Mouse (Mus musculus) liver, embryonic 14.5 days (tissue): Measurements from ENCODE around the gene Il1r1. TPM values are rescaled to one million over a fixed set of nuclear protein-coding genes. Genes with fewer than 3 reads are reported as not detected.

Source experiments
- ATAC-seq: fragments of 200-750 bp; cut with Nextera tagmentation; 2 replicates; pipeline ENCODE4 v1.8.0; 2017; ENCODE audit warnings: moderate number of reproducible peaks, mild to moderate bottlenecking, moderate library complexity; ENCODE audit not compliant: insufficient read depth
- DNase-seq, 3 experiments: peaks; one replicate each; pipeline ENCODE4 v3.0.0-alpha.2; 2012 to 2013; ENCODE audit warnings: low read depth in 3 of 3, low spot score in 3 of 3
- H3K27ac ChIP-seq: fragments of 300-500 bp; sonication (generic); 2 replicates; pipeline ENCODE4 v1.5.1; 2014; ENCODE audit warnings: moderate library complexity, mild to moderate bottlenecking, control low read depth, inconsistent platforms
- H3K27me3 ChIP-seq: fragments of 300-500 bp; sonication (generic); 2 replicates; pipeline ENCODE4 v1.6.1; 2014; ENCODE audit warnings: mild to moderate bottlenecking, low read length, moderate library complexity; ENCODE audit not compliant: control insufficient read depth, insufficient read depth
- H3K36me3 ChIP-seq: fragments of 300-500 bp; sonication (generic); replicated peaks from 2 replicates; pipeline ENCODE4 v1.6.1; 2014; ENCODE audit warnings: low read depth; ENCODE audit not compliant: control insufficient read depth, insufficient read depth
- H3K4me1 ChIP-seq, 2 experiments: fragments of 200-500 bp in 1 of 2; fragments of 300-500 bp in 1 of 2; sonication (generic) in 1 of 2; replicated peaks; 2 replicates each; pipeline ENCODE4 v1.6.1; 2012 to 2014; ENCODE audit warnings: antibody characterized with exemption in 1 of 2, inconsistent platforms in 1 of 2, low read length in 1 of 2; ENCODE audit not compliant: control insufficient read depth in 2 of 2, insufficient read depth in 2 of 2
- H3K4me2 ChIP-seq: fragments of 300-500 bp; sonication (generic); 2 replicates; pipeline ENCODE4 v1.6.1; 2014; ENCODE audit warnings: low read depth, mild to moderate bottlenecking, control low read depth, moderate library complexity
- H3K4me3 ChIP-seq, 2 experiments: fragments of 200-500 bp in 1 of 2; fragments of 300-500 bp in 1 of 2; sonication (generic) in 1 of 2; 2 replicates each; pipeline ENCODE4 v1.5.1; 2012 to 2014; ENCODE audit warnings: low read depth in 2 of 2, low read length in 2 of 2, mild to moderate bottlenecking in 2 of 2, control low read depth in 1 of 2, inconsistent platforms in 1 of 2, moderate library complexity in 1 of 2; ENCODE audit not compliant: insufficient read depth in 1 of 2
- H3K9ac ChIP-seq: fragments of 300-500 bp; sonication (generic); replicated peaks from 2 replicates; pipeline ENCODE4 v1.6.1; 2014; ENCODE audit warnings: mild to moderate bottlenecking, control low read depth, moderate library complexity
- H3K9me3 ChIP-seq: fragments of 300-500 bp; sonication (generic); 2 replicates; pipeline ENCODE4 v1.6.1; 2016; ENCODE audit warnings: low read length, mixed read lengths; ENCODE audit not compliant: control insufficient read depth
- CTCF ChIP-seq: IDR thresholded peaks from 2 replicates; pipeline ENCODE4 v1.5.1; 2016; ENCODE audit warnings: antibody characterized with exemption, low read depth, control low read depth
- EP300 ChIP-seq: IDR thresholded peaks from 2 replicates; pipeline ENCODE4 v1.6.1; 2016; ENCODE audit warnings: antibody characterized with exemption, low read depth
- WGBS: fragments of 180-500 bp; shearing (Covaris S2); extraction: QIAGEN DNeasy Blood & Tissue Kit; methylation state at CpG from one replicate; pipeline ENCODE4 v1.1.7; 2014; ENCODE audit not compliant: insufficient replicate concordance; 5-methylcytosine and 5-hydroxymethylcytosine counted together
- polyA plus RNA-seq, 2 experiments: library from polyadenylated mRNA; depleted of rRNA in 1 of 2; stranded (reverse) in 1 of 2; unstranded in 1 of 2; fragments of >200 nt; fragmentation: Nextera tagmentation in 1 of 2; extraction: Ambion mirVana in 1 of 2; gene quantifications; 2 replicates each; pipeline versions ENCODE4 v1.2.1 to v1.2.3; 2012 to 2014

Gene Il1r1
- polyA plus RNA-seq, 2 experiments = 2.9 to 9.9 TPM

- WGBS = 65% methylated on average over 12 of the region's 12 CpGs
- H3K9ac ChIP-seq = no peak overlapping the region
- H3K27ac ChIP-seq = no peak overlapping the region
- H3K4me2 ChIP-seq = no peak overlapping the region
- ATAC-seq = no peak
- TF ChIP-seq EP300 = no peak
- no peak for TF ChIP-seq CTCF
- no peak for DNase-seq
- no peak overlapping the region for H3K4me3 ChIP-seq
- H3K36me3 ChIP-seq = no peaks in the 10 kb centered on the region
- no peaks in the 10 kb centered on the region for H3K9me3 ChIP-seq
- no peaks in the 10 kb centered on the region for H3K4me1 ChIP-seq
- no peaks in the 10 kb centered on the region for H3K27me3 ChIP-seq
These were observed 89.1 kb downstream of the Il1r1 start for GRCm38 (mm10) chr1:40314016-40314415.

GRCm38 (mm10) chr1:40317657-40318056 is 92.8 kb downstream of the Il1r1 start:
- Histone ChIP-seq H3K4me2 (no peak overlapping the region), H3K9ac (no peak overlapping the region), H3K4me1 (peaks cover 0 to 9% of the 10 kb centered on the region in 2 experiments; a peak in 2 of 4 replicates), H3K9me3 (no peaks in the 10 kb centered on the region), H3K36me3 (no peaks in the 10 kb centered on the region), H3K27ac (no peak overlapping the region), H3K27me3 (no peaks in the 10 kb centered on the region), H3K4me3 (no peak overlapping the region)
- ATAC-seq = no peak
- 88% methylated on average over 8 of the region's 8 CpGs for WGBS
- no peak for TF ChIP-seq CTCF
- no peak for TF ChIP-seq EP300
- no peak for DNase-seq

- H3K36me3 ChIP-seq = no peaks in the 10 kb centered on the region
- no peak overlapping the region for H3K9ac ChIP-seq
- no peak overlapping the region for H3K4me3 ChIP-seq
- 22% methylated on average over 6 of the region's 6 CpGs for WGBS
- H3K27me3 ChIP-seq = peaks cover 7% of the 10 kb centered on the region
- ATAC-seq (no peak), DNase-seq (no peak)
- no peaks in the 10 kb centered on the region for H3K9me3 ChIP-seq
- H3K27ac ChIP-seq = no peak overlapping the region
- H3K4me2 ChIP-seq = no peak overlapping the region
- no peak for TF ChIP-seq EP300
- TF ChIP-seq CTCF = no peak
- peaks cover 4 to 35% of the 10 kb centered on the region in 2 experiments; a peak in 3 of 4 replicates for H3K4me1 ChIP-seq
These were observed 96.9 kb downstream of the Il1r1 start for GRCm38 (mm10) chr1:40321824-40322223.

GRCm38 (mm10) chr1:40322543-40322942 is 97.7 kb downstream of the Il1r1 start:
- ATAC-seq = no peak
- no peak for DNase-seq
- 26% methylated on average over 3 of the region's 3 CpGs for WGBS
- Histone ChIP-seq H3K27ac (no peak overlapping the region), H3K9me3 (no peaks in the 10 kb centered on the region), H3K4me2 (no peak overlapping the region), H3K4me1 (peaks cover 4 to 35% of the 10 kb centered on the region in 2 experiments; a peak in 3 of 4 replicates), H3K4me3 (no peak overlapping the region), H3K36me3 (no peaks in the 10 kb centered on the region), H3K27me3 (peaks cover 7% of the 10 kb centered on the region), H3K9ac (no peak overlapping the region)
- TF ChIP-seq EP300 (no peak), CTCF (no peak)

- Histone ChIP-seq H3K27ac (no peak within 1 kb of the TSS), H3K9ac (peak within 1 kb of the TSS; percentile 50), H3K4me2 (peak within 1 kb of the TSS; percentile 78), H3K4me1 (peaks cover 4 to 35% of the 10 kb centered on the region in 2 experiments; a peak in 3 of 4 replicates), H3K9me3 (no peaks in the 10 kb centered on the region), H3K27me3 (peaks cover 7% of the 10 kb centered on the region), H3K36me3 (no peaks in the 10 kb centered on the region), H3K4me3 (peak within 1 kb of the TSS; percentile 52 to 55)
- TF ChIP-seq EP300 (no peak), CTCF (no peak)
- ATAC-seq (no peak), DNase-seq (no peak)
- WGBS = 21% methylated on average over 6 of the region's 6 CpGs
These were observed 99.6 kb downstream of the Il1r1 start, which contains the start of gene Il1rl2 for GRCm38 (mm10) chr1:40324457-40324856. Il1rl2 (plus strand) TSS chr1:40324610.
